14 mouse cellular contexts compared by ENCODE assay signal in the genomic region with DNA sequence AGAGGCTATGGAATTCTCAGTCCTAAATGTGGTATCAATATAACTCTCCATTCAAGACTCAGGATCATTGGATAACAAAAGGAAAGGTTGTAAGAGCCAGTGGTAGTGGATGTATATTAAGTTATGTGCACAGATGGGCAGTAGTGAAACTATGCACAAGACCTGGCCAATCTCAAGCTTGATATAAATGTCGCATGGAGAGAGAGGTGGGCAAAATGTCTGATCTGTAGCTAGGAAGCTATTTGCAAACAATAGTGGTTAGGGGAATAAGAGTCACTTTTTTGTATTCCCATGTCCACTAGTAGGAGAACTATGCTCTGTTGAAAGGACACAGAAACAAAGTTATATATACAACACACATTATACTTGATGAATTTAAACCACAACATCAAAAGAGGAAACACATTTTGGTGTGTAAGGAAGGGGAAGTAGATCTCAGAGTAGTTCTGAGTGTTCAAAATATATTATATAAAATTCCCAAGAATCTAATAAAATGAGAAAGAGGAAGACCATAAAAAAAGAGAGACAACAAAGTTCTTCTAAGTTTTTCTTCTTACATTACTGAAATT.
"Had no signal": no experiment of that assay in that cellular context is flagged by ENCODE, and none has a peak within 500 bp of the region (broad histone marks: within the 10 kb centered on the region; RNA-seq: fewer than 3 reads in every experiment).

No protein-coding gene starts in this region.

- H3K27ac ChIP-seq: midbrain, embryonic 12.5 days; neural tube, embryonic 12.5 days; stomach, embryonic 15.5 days; stomach, postnatal 0 days had no signal

- H3K9ac ChIP-seq: lung, embryonic 14.5 days; midbrain, embryonic 12.5 days; neural tube, embryonic 12.5 days; stomach, embryonic 15.5 days had no signal

- DNase-seq: lung, adult 18-20 months; lung, embryonic 14.5 days; lung, postnatal 10 days; lung, postnatal 4 days; midbrain, embryonic 14.5 days; right cerebral cortex, postnatal 14 days; thymus, adult 2 months; thymus, postnatal 25 days; thymus, postnatal 4 days had no signal

- H3K4me2 ChIP-seq: lung, embryonic 14.5 days; midbrain, embryonic 12.5 days; neural tube, embryonic 12.5 days; stomach, embryonic 15.5 days had no signal

- H3K4me3 ChIP-seq: megakaryocyte, embryonic 14.5 days; midbrain, embryonic 12.5 days; neural tube, embryonic 12.5 days; stomach, embryonic 15.5 days had no signal

- H3K9me3 ChIP-seq: midbrain, embryonic 12.5 days; neural tube, embryonic 12.5 days; stomach, embryonic 15.5 days had no signal

- H3K36me3 ChIP-seq: midbrain, embryonic 12.5 days; neural tube, embryonic 12.5 days; stomach, embryonic 15.5 days had no signal

- H3K27me3 ChIP-seq: megakaryocyte, embryonic 14.5 days; midbrain, embryonic 12.5 days; neural tube, embryonic 12.5 days; stomach, embryonic 15.5 days had no signal

- H3K4me1 ChIP-seq: megakaryocyte, embryonic 14.5 days; midbrain, embryonic 12.5 days; neural tube, embryonic 12.5 days; stomach, embryonic 15.5 days had no signal
